Mouse (Mus musculus): ENCODE results near the gene Ccnk.

Ccnk gene
- long read RNA-seq, experiment 1, partial matches to known transcripts = 0 of 1 reads
- long read RNA-seq, experiment 1, other reads (novel, unspliced or antisense) = 1 of 1 reads
- long read RNA-seq, experiment 2 = 0 reads

- intact Hi-C loops (cut with DNase I) = no loop called here
These were observed at the start of gene Ccnk for GRCm38 (mm10) chr12:108179321-108180266. Gene Ccnk (plus strand): TSS chr12:108179579.

- intact Hi-C loops (cut with DNase I) = no loop called here
These were observed 46.8 kb upstream of the Ccnk start for GRCm38 (mm10) chr12:108132450-108133070.

GRCm38 (mm10) chr12:108133181-108133580, 46.2 kb upstream of the Ccnk start:
- intact Hi-C loops (cut with DNase I) = no loop called here

GRCm38 (mm10) chr12:108135610-108136208, 43.7 kb upstream of the Ccnk start:
- intact Hi-C loops (cut with DNase I) = no loop called here

GRCm38 (mm10) chr12:108143624-108144498, 35.5 kb upstream of the Ccnk start:
- intact Hi-C loops (cut with DNase I) = no loop called here

- intact Hi-C loops (cut with DNase I) = no loop called here
These were observed 34.2 kb upstream of the Ccnk start for GRCm38 (mm10) chr12:108145198-108145597.

- intact Hi-C loops (cut with DNase I) = no loop called here
These were observed 29.6 kb upstream of the Ccnk start for GRCm38 (mm10) chr12:108149764-108150163.

- intact Hi-C loops (cut with DNase I) = no loop called here
These were observed 26.6 kb upstream of the Ccnk start for GRCm38 (mm10) chr12:108152743-108153142.

GRCm38 (mm10) chr12:108159863-108160262, 19.5 kb upstream of the Ccnk start:
- intact Hi-C loops (cut with DNase I) = no loop called here

GRCm38 (mm10) chr12:108162036-108162435, 17.3 kb upstream of the Ccnk start:
- intact Hi-C loops (cut with DNase I) = no loop called here

GRCm38 (mm10) chr12:108163706-108164105, 15.7 kb upstream of the Ccnk start:
- intact Hi-C loops (cut with DNase I) = no loop called here

- intact Hi-C loops (cut with DNase I) = no loop called here
These were observed 10.5 kb upstream of the Ccnk start for GRCm38 (mm10) chr12:108168909-108169308.

- intact Hi-C loops (cut with DNase I) = no loop called here
These were observed 8.9 kb upstream of the Ccnk start for GRCm38 (mm10) chr12:108170467-108170866.

GRCm38 (mm10) chr12:108171336-108171735, 8.0 kb upstream of the Ccnk start:
- intact Hi-C loops (cut with DNase I) = no loop called here

- intact Hi-C loops (cut with DNase I) = no loop called here
These were observed 6.7 kb upstream of the Ccnk start for GRCm38 (mm10) chr12:108172639-108173038.

GRCm38 (mm10) chr12:108174606-108175505, 4.5 kb upstream of the Ccnk start:
- intact Hi-C loops (cut with DNase I) = no loop called here

- intact Hi-C loops (cut with DNase I) = no loop called here
These were observed 3.0 kb upstream of the Ccnk start for GRCm38 (mm10) chr12:108176366-108176765.

GRCm38 (mm10) chr12:108178331-108179245, 791 bp upstream of the Ccnk start:
- intact Hi-C loops (cut with DNase I) = no loop called here

GRCm38 (mm10) chr12:108179246-108179320, 296 bp upstream of the Ccnk start, which contains the start of gene Setd3:
Gene Setd3 (minus strand): TSS chr12:108179314.
- intact Hi-C loops (cut with DNase I) = no loop called here

Measured in adrenal gland (tissue).